Mouse (Mus musculus): ENCODE results near the gene Gm10358. TPM values are rescaled to one million over a fixed set of nuclear protein-coding genes. Genes with fewer than 3 reads are reported as not detected.

Gm10358 gene
- polyA plus RNA-seq (2017; shearing (Covaris generic)) = not detected

GRCm38 (mm10) chr8:75406489-75406888, at the start of gene Gm10358:
TSS of gene Gm10358 (minus strand) at chr8:75406589.

DNA sequence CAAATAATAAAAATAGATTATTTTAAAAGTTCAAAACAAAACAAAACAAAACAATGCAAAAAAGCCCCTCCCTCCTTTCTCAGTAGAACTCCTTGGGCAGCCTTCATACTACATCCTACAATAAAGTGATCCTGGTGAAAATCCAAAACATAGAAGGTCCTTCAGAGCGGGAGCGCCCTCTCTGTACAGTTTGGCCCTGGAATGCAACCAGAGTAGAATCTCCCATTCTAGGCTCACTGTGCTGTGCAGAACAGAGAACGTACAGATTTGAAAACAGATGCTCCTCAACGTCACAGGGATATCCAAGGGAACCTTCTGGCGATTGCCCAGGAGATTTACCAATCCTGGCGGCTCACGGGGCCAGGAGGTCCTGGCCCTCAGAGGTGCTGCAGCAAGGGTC, 42.0 kb upstream of the Gm10358 start, which contains the start of gene Iqcm:
Gene Iqcm (plus strand): TSS at position 301 of the 400 bp plus-strand sequence.

Other genes starting within 250 kb of the Gm10358 start
- gene Rasd2, start 192.6 kb downstream of the Gm10358 start, polyA plus RNA-seq (2017; shearing (Covaris generic)) = not detected
- gene Iqcm, start 42.1 kb upstream of the Gm10358 start, polyA plus RNA-seq (2017; shearing (Covaris generic)) = not detected